Mouse (Mus musculus): ENCODE results near the gene Col4a3bp. TPM values are rescaled to one million over a fixed set of nuclear protein-coding genes. Genes with fewer than 3 reads are reported as not detected.

Col4a3bp gene
- polyA plus RNA-seq, 1 experiment from 2014 or later: 9.6 TPM

DNA sequence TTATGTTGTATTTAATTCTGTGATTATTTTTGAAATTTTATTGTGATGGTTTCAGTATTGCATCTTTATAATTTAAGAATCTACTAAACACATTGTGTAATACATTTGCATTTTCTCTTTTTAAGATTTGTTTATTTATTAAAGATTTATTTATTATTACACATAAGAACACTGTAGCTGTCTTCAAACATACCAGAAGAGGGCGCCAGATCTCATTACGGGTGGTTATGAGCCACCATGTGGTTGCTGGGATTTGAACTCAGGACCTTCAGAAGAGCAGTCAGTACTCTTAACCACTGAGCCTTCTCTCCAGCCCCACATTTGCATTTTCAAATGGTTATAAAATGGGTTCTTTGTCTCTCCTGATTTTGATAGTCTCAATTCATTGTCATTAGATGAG is 2.1 kb downstream of the Col4a3bp start:
- H3K9ac ChIP-seq: no peak overlapping the region
- ATAC-seq (replicated peaks; ENCODE audit: low FRiP score): no peak
- peaks cover 19% of the 10 kb centered on the region for H3K4me1 ChIP-seq
- H3K27me3 ChIP-seq: no peaks in the 10 kb centered on the region
- H3K27ac ChIP-seq: no peak overlapping the region
- no peak overlapping the region for H3K4me2 ChIP-seq
- H3K4me3 ChIP-seq (replicated peaks): no peak overlapping the region
- no peaks in the 10 kb centered on the region for H3K9me3 ChIP-seq (replicated peaks)
- WGBS: 72% methylated on average over 2 of the region's 2 CpGs
- H3K36me3 ChIP-seq: no peaks in the 10 kb centered on the region

DNA sequence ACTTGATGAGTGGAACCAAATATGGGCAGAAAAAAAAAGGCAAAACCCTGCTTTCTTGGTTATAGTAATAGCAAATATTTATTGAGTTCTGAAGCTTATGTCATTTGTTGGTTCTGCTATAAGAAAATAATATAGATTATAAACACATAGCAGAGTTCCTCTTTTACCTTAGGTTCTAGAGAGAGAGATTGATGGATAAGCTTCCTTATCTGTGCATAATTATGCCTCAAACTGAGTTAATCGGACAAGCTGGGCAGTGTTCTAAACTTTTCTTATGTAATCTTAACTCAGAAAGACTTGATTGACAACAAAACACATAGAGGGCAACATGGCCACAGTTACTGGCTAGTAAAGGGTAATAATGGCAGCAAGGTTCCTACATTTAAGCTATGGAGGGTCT is 4.8 kb downstream of the Col4a3bp start:
- Histone ChIP-seq H3K36me3 (no peaks in the 10 kb centered on the region), H3K9ac (no peak overlapping the region), H3K9me3 (replicated peaks) (no peaks in the 10 kb centered on the region), H3K27ac (no peak overlapping the region), H3K4me2 (no peak overlapping the region), H3K27me3 (no peaks in the 10 kb centered on the region), H3K4me3 (replicated peaks) (no peak overlapping the region), H3K4me1 (peaks cover 10% of the 10 kb centered on the region)
- 68% methylated on average over 1 of the region's 1 CpGs for WGBS
- no peak for ATAC-seq (replicated peaks; ENCODE audit: low FRiP score)

DNA sequence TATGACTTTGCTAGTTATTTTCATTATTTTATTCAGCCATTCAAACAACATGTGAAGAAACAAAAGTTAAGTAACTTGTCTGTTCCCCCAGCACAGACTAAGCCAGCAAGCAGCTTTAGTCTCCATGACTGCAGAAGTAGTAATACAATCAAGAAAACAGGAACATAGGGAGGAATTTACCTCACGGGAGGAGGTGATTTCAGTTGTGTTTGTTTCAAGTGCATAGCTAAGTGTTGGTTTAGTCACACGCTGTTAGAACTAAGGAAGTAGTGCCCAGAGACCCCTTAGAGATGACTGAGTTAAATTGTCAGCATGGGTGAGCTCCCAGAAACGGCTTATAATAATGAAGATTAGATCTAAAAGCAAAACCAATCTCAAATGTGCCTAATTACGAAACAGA is 5.5 kb downstream of the Col4a3bp start:
- H3K9me3 ChIP-seq (replicated peaks): no peaks in the 10 kb centered on the region
- H3K36me3 ChIP-seq: no peaks in the 10 kb centered on the region
- ATAC-seq (replicated peaks; ENCODE audit: low FRiP score): no peak
- no peak overlapping the region for H3K4me3 ChIP-seq (replicated peaks)
- no peak overlapping the region for H3K9ac ChIP-seq
- no peaks in the 10 kb centered on the region for H3K27me3 ChIP-seq
- H3K4me1 ChIP-seq: peaks cover 10% of the 10 kb centered on the region
- 58% methylated on average over 4 of the region's 4 CpGs for WGBS
- no peak overlapping the region for H3K4me2 ChIP-seq
- H3K27ac ChIP-seq: no peak overlapping the region

DNA sequence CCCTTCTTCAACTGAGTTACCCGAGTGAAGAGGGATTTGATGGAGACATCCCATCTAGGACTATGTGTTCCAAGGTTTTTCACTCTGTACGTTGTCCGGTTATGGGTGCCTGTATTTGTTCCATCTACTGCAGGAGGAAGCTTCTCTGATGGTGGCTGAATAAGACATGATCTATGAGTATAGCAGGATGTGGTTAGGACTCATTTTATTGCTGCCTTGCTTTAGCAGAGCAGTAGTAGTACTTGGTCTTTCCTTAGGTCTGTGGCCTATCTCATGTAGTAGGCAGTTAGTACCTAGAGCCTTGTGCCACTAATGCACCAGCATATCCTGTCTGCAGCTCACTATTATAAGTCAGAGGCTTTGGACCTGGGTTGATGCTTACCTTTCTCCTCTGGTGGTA is 12.7 kb downstream of the Col4a3bp start:
- H3K4me1 ChIP-seq: no peaks in the 10 kb centered on the region
- no peak overlapping the region for H3K9ac ChIP-seq
- H3K27me3 ChIP-seq: no peaks in the 10 kb centered on the region
- H3K4me2 ChIP-seq: no peak overlapping the region
- no peak overlapping the region for H3K27ac ChIP-seq
- H3K9me3 ChIP-seq (replicated peaks): no peaks in the 10 kb centered on the region
- H3K36me3 ChIP-seq: peaks cover 7% of the 10 kb centered on the region
- ATAC-seq (replicated peaks; ENCODE audit: low FRiP score): no peak
- no peak overlapping the region for H3K4me3 ChIP-seq (replicated peaks)
- whole genome bisulfite sequencing: 95% methylated on average over 3 of the region's 3 CpGs

DNA sequence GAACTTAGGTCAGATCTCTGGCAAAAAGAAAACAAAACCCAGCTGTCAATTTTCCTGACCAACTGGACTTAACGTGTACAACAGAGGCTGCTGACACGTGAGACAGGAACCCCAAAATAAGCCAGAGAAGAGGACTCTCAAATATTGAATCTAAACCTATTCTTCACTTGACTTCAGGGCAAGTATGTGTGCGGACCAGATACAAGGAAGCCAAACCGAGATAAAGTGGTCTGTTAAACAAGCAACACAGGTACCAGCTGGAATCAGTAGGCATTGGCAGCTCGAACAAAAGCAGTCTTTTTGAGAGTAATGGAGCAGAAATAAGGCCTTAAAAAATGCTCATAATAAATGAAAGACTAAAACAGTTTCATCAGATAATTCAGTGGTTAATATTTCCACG is 25.6 kb downstream of the Col4a3bp start:
- Histone ChIP-seq H3K36me3 (peaks cover 6% of the 10 kb centered on the region), H3K27ac (no peak overlapping the region), H3K9me3 (replicated peaks) (no peaks in the 10 kb centered on the region), H3K4me1 (peaks cover 16% of the 10 kb centered on the region), H3K4me2 (no peak overlapping the region), H3K4me3 (replicated peaks) (no peak overlapping the region), H3K27me3 (no peaks in the 10 kb centered on the region), H3K9ac (no peak overlapping the region)
- ATAC-seq (replicated peaks; ENCODE audit: low FRiP score): no peak
- WGBS: 55% methylated on average over 6 of the region's 6 CpGs

DNA sequence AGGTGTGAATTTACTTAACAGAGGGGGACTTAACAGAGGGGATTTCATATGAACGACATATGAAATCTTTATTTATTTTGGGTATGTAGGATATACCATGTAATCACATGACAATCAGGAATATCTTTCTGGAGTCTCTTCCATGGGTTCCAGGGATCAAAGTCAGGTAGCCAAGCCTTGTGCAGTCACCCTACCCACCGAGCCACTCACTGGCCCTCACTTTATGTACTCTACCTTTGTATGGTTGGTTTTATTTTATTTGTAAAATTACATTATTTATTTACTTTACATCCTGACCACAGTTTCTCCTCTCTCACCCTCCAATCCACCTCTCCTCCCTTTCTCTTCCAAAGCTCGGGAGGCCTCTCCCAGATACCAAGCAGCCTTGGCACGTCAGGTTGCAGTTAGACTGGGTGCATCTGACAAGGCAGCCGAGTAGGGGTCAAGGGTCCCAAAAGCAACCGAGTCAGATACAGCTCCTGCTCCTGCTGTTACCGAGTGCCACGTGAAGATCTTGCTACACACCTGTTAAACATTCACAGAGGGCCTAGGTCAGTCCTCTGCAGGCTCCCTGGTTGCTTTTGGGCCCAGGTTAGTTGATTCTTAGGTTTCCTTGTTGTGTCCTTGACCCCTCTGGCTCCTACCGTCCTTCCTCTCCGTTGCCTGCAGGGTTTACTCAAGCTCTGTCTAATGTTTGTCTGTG is 28.0 kb downstream of the Col4a3bp start:
- Histone ChIP-seq H3K4me2 (peak overlapping the region; percentile 34), H3K9me3 (replicated peaks) (no peaks in the 10 kb centered on the region), H3K4me3 (replicated peaks) (no peak overlapping the region), H3K36me3 (peaks cover 9% of the 10 kb centered on the region), H3K27ac (peak overlapping the region; percentile 62), H3K4me1 (peaks cover 16% of the 10 kb centered on the region), H3K27me3 (no peaks in the 10 kb centered on the region), H3K9ac (no peak overlapping the region)
- 39% methylated on average over 10 of the region's 10 CpGs for WGBS
- peak; percentile 85 for ATAC-seq (replicated peaks; ENCODE audit: low FRiP score)

DNA sequence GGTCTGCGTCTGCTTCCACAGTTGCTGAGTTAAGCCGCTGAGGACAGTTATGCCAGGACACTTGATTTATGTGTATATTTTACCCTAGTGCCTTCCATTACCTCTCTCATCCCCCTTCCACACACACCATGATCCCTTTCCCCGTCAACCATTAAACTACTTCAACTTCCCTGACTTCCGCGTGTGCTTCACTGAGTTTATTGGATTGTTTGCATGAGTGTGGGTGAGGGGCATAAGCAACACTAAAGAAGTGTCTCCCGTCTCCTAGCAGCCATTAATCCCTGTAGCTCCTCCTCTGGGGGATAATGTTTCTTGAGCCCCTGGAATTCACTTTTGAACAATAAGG is 28.6 kb downstream of the Col4a3bp start:
- Histone ChIP-seq H3K36me3 (peaks cover 9% of the 10 kb centered on the region), H3K9ac (no peak overlapping the region), H3K9me3 (replicated peaks) (no peaks in the 10 kb centered on the region), H3K27me3 (no peaks in the 10 kb centered on the region), H3K4me2 (peak overlapping the region; percentile 34), H3K4me1 (peaks cover 16% of the 10 kb centered on the region), H3K27ac (peak overlapping the region; percentile 62), H3K4me3 (replicated peaks) (no peak overlapping the region)
- peak; percentile 90 for ATAC-seq (replicated peaks; ENCODE audit: low FRiP score)
- WGBS: 25% methylated on average over 6 of the region's 6 CpGs

DNA sequence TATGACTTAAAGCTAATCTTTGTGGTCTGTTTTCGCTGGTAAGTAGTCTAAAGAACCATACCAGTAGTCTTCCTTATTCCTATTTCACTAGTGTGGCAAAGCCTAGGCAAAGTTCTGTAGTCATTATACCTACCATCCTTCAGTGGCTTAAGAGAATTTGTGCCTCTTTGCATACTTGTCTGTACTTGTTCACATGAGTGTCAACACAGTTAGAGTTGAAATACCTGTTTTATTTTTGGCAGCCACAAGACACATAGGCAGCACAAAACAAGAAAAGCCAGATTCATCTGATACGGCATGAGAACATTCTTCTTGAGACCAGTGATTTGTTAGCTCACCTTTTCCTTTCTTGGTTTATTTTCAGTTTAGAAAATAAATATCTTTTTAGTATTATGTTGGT is 31.8 kb downstream of the Col4a3bp start:
- Histone ChIP-seq H3K4me2 (no peak overlapping the region), H3K27me3 (no peaks in the 10 kb centered on the region), H3K4me1 (peaks cover 8% of the 10 kb centered on the region), H3K27ac (no peak overlapping the region), H3K9me3 (replicated peaks) (no peaks in the 10 kb centered on the region), H3K36me3 (peaks cover 9% of the 10 kb centered on the region), H3K9ac (no peak overlapping the region), H3K4me3 (replicated peaks) (no peak overlapping the region)
- ATAC-seq (replicated peaks; ENCODE audit: low FRiP score): no peak
- WGBS: 89% methylated on average over 2 of the region's 2 CpGs

DNA sequence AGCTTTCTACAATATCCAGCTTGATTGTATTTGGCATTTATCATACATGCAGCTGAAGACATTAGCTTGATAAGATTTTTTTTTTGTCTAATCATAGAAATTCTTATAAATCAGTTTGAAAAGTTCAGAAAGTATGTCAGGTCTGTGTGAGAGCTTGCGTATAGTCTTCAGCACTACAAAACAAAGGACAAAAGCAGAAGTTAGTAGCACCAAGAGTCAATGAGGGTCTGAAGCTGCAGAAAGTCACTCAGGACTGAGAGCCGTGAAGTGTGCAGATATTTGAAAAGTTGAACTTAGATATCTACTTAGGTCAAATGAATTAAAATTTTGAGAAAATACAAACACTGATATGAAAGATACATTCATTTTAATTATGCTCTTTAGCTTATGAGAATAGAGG is 36.7 kb downstream of the Col4a3bp start:
- Histone ChIP-seq H3K27ac (no peak overlapping the region), H3K36me3 (no peaks in the 10 kb centered on the region), H3K4me2 (no peak overlapping the region), H3K9ac (no peak overlapping the region), H3K4me3 (replicated peaks) (no peak overlapping the region), H3K27me3 (no peaks in the 10 kb centered on the region), H3K4me1 (no peaks in the 10 kb centered on the region), H3K9me3 (replicated peaks) (no peaks in the 10 kb centered on the region)
- WGBS: 73% methylated on average over 2 of the region's 2 CpGs
- no peak for ATAC-seq (replicated peaks; ENCODE audit: low FRiP score)

DNA sequence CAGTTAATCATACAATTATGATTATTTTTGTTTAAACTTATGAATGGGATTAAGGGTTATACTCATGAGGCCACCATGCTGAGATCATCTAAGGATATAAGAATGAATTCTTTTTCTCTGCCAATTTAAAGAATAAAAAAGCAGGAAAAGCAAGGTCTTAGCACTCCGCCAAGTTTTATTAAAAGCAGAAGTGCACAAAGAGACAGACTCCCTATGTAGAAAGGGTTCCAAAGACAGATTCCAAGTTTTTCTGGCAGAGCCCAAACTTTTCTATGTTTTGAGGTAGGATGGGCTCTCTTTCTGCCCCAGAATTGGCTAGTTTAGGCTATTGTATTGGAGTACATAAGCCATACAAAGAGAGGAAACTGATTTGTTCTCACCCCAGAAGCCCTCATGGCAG is 37.6 kb downstream of the Col4a3bp start:
- no peaks in the 10 kb centered on the region for H3K9me3 ChIP-seq (replicated peaks)
- no peaks in the 10 kb centered on the region for H3K4me1 ChIP-seq
- H3K4me3 ChIP-seq (replicated peaks): no peak overlapping the region
- no peak for ATAC-seq (replicated peaks; ENCODE audit: low FRiP score)
- H3K9ac ChIP-seq: no peak overlapping the region
- H3K4me2 ChIP-seq: no peak overlapping the region
- H3K27ac ChIP-seq: no peak overlapping the region
- no peaks in the 10 kb centered on the region for H3K27me3 ChIP-seq
- WGBS: 83% methylated on average over 1 of the region's 1 CpGs
- H3K36me3 ChIP-seq: no peaks in the 10 kb centered on the region

DNA sequence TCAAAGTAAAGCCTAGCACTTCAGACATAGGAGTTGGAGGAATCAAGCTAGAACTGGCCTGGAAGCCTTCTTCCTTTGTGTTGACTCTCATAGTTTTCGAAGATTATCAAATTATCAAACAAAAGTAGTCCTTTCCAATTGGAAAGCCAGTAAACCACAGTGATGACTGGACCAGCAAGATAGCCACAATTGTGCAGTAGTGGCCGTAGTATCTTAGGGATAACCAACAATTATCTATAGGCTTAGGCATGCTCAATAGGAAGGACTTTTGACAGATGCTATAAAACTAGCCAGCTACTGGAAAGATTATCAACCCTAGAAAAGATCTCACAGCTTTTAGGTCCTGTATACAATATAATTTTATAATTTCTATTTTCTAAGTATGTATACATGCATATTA is 41.8 kb downstream of the Col4a3bp start:
- Histone ChIP-seq H3K27ac (no peak overlapping the region), H3K36me3 (no peaks in the 10 kb centered on the region), H3K9me3 (replicated peaks) (no peaks in the 10 kb centered on the region), H3K4me3 (replicated peaks) (no peak overlapping the region), H3K9ac (no peak overlapping the region), H3K4me1 (no peaks in the 10 kb centered on the region), H3K27me3 (no peaks in the 10 kb centered on the region), H3K4me2 (no peak overlapping the region)
- ATAC-seq (replicated peaks; ENCODE audit: low FRiP score): no peak
- 98% methylated on average over 2 of the region's 2 CpGs for WGBS

DNA sequence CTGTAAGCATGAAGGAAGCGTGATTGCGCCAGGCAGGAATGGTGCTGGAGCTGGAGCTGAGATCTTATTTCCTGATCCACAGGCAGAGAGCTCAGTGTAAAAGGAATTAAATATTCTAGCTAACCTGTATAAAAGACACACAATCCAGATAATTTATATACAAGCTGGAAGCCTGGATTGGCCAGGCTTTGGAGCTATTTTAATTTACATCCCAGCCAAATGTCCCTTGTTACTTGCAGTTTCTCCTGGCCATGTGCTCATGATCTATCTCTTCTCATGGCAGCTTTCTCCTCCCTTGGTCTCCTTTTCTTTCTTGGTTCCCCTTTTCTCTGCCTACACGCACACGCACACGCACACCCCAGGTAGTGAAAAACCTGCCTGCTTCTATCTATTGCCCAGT is 44.1 kb downstream of the Col4a3bp start:
- H3K4me1 ChIP-seq: no peaks in the 10 kb centered on the region
- ATAC-seq (replicated peaks; ENCODE audit: low FRiP score): no peak
- 94% methylated on average over 5 of the region's 5 CpGs for WGBS
- no peaks in the 10 kb centered on the region for H3K36me3 ChIP-seq
- no peak overlapping the region for H3K4me2 ChIP-seq
- no peak overlapping the region for H3K27ac ChIP-seq
- no peak overlapping the region for H3K4me3 ChIP-seq (replicated peaks)
- no peaks in the 10 kb centered on the region for H3K27me3 ChIP-seq
- H3K9me3 ChIP-seq (replicated peaks): no peaks in the 10 kb centered on the region
- H3K9ac ChIP-seq: no peak overlapping the region

DNA sequence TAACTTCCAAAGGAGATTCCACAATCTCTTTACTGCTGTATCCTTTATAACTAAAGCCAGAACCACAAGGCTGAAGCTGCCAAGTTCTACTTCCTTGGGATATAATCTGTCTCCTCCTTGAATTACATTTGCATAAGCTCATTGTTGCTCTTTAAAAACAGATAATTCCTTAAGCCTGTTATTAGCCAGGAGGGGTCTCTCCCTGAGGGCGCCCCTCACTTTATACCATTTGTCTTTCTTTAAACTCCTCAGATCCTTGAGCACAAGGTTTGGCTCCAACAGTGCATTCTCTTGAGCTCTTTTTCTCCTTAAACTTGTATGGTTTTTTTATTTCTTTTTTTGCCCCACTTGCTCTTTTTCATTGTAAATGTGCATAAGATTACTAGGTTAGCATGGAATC is 46.2 kb downstream of the Col4a3bp start:
- WGBS: 94% methylated on average over 1 of the region's 1 CpGs

More for the DNA sequence above, 46.2 kb downstream of the Col4a3bp start:
- ATAC-seq (replicated peaks; ENCODE audit: low FRiP score): no peak
- no peak overlapping the region for H3K4me3 ChIP-seq (replicated peaks)
- H3K9ac ChIP-seq: no peak overlapping the region
- H3K9me3 ChIP-seq (replicated peaks): no peaks in the 10 kb centered on the region
- H3K27ac ChIP-seq: no peak overlapping the region
- H3K4me2 ChIP-seq: no peak overlapping the region
- H3K4me1 ChIP-seq: no peaks in the 10 kb centered on the region
- no peaks in the 10 kb centered on the region for H3K27me3 ChIP-seq
- H3K36me3 ChIP-seq: no peaks in the 10 kb centered on the region
